Mouse (Mus musculus) heart, embryonic 12.5 days (tissue): ENCODE data around the gene Apoc2. TPM values are rescaled to one million over a fixed set of nuclear protein-coding genes. Genes with fewer than 3 reads are reported as not detected.
"Not testable (repeated sequence)": the region's sequence is repeated elsewhere in the genome, so short reads cannot be mapped to it uniquely, and the experiment has no call there.

ENCODE experiments used
- ATAC-seq: fragments of 200-750 bp; cut with Nextera tagmentation; 2 replicates; pipeline ENCODE4 v1.8.0; 2017; ENCODE audit warnings: moderate TSS enrichment, moderate library complexity; ENCODE audit not compliant: insufficient number of reproducible peaks, low FRiP score
- H3K27ac ChIP-seq: fragments of 300-500 bp; sonication (generic); 2 replicates; pipeline ENCODE4 v1.5.1; 2016; ENCODE audit warnings: mild to moderate bottlenecking, moderate library complexity; ENCODE audit not compliant: poor library complexity, severe bottlenecking
- H3K27me3 ChIP-seq: fragments of 300-500 bp; sonication (generic); replicated peaks from 2 replicates; pipeline ENCODE4 v1.6.1; 2016; ENCODE audit warnings: mild to moderate bottlenecking, moderate library complexity
- H3K36me3 ChIP-seq: fragments of 300-500 bp; sonication (generic); 2 replicates; pipeline ENCODE4 v1.6.1; 2016; ENCODE audit warnings: mild to moderate bottlenecking, moderate library complexity
- H3K4me1 ChIP-seq: fragments of 300-500 bp; sonication (generic); replicated peaks from 2 replicates; pipeline ENCODE4 v1.6.1; 2016; ENCODE audit warnings: mild to moderate bottlenecking
- H3K4me2 ChIP-seq: fragments of 300-500 bp; sonication (generic); 2 replicates; pipeline ENCODE4 v1.6.1; 2016; ENCODE audit warnings: mild to moderate bottlenecking, moderate library complexity
- H3K4me3 ChIP-seq: fragments of 300-500 bp; sonication (generic); 2 replicates; pipeline ENCODE4 v1.5.1; 2016; ENCODE audit warnings: mild to moderate bottlenecking
- H3K9ac ChIP-seq: fragments of 300-500 bp; sonication (generic); 2 replicates; pipeline ENCODE4 v1.6.1; 2016; ENCODE audit warnings: mild to moderate bottlenecking, moderate library complexity
- H3K9me3 ChIP-seq: fragments of 300-500 bp; sonication (generic); replicated peaks from 2 replicates; pipeline ENCODE4 v1.6.1; 2016; ENCODE audit warnings: mild to moderate bottlenecking, moderate library complexity
- WGBS: fragments of 180-500 bp; shearing (Covaris S2); methylation state at CpG from one replicate; pipeline ENCODE4 v1.1.7; 2016; 5-methylcytosine and 5-hydroxymethylcytosine counted together
- polyA plus RNA-seq: library from polyadenylated mRNA; unstranded; fragments of >200 nt; fragmentation: Nextera tagmentation; extraction: Ambion mirVana; gene quantifications from 2 replicates; pipeline ENCODE4 v1.2.1, GENCODE M21; 2016

The Apoc2 gene
- polyA plus RNA-seq, 1 experiment from 2014 or later: 5.4 TPM

DNA sequence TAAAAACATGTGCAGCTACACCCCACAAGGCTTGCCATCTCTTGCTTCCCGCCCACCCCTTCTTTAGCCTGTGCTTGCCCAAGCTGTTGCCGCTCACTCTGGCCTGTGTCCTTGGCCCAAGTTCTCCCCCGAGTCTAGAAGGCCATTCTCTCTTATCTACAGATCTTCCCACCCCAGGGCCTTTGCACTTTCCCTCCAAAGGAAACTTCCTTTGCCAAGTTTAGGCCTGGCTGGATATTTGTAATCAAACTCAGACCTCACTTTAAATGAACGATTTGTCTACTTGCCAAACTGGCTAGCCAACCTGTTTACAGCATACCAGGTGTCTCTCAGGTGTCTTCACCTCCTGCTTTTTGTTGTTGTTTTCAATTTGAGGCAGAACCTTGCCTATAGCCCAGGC, 13.1 kb upstream of the Apoc2 start:
- H3K4me3 ChIP-seq: no peak overlapping the region
- peaks cover under 1% of the 10 kb centered on the region for H3K36me3 ChIP-seq
- no peak overlapping the region for H3K9ac ChIP-seq
- H3K27ac ChIP-seq: no peak overlapping the region
- WGBS: 84% methylated on average over 4 of the region's 4 CpGs
- ATAC-seq: no peak
- no peak overlapping the region for H3K4me2 ChIP-seq
- H3K4me1 ChIP-seq: peaks cover 35% of the 10 kb centered on the region
- no peaks in the 10 kb centered on the region for H3K9me3 ChIP-seq
- no peaks in the 10 kb centered on the region for H3K27me3 ChIP-seq

DNA sequence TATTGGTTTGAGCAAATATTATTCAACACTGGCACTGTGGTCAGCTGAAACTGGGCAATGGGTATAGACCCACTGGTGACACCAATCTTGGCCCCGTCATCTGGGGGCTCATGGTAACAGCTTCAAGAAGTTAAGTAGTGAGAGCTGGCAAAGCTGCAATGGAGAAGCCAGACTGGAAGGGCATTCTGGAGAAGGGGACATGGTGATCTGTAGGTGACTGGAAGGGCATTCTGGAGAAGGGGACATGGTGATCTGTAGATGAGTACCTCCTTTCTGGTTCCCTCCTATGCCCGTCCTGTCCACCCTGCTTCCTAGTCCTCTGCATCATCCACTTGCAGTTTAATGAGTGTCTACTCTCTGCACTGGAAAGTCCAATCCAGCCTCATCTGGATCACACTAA, 10.9 kb upstream of the Apoc2 start:
- H3K27ac ChIP-seq: no peak overlapping the region
- peaks cover 15% of the 10 kb centered on the region for H3K4me1 ChIP-seq
- H3K9me3 ChIP-seq: no peaks in the 10 kb centered on the region
- 89% methylated on average over 2 of the region's 2 CpGs for WGBS
- no peak overlapping the region for H3K9ac ChIP-seq
- no peak for ATAC-seq
- H3K27me3 ChIP-seq: no peaks in the 10 kb centered on the region
- H3K36me3 ChIP-seq: no peaks in the 10 kb centered on the region
- no peak overlapping the region for H3K4me3 ChIP-seq
- no peak overlapping the region for H3K4me2 ChIP-seq

DNA sequence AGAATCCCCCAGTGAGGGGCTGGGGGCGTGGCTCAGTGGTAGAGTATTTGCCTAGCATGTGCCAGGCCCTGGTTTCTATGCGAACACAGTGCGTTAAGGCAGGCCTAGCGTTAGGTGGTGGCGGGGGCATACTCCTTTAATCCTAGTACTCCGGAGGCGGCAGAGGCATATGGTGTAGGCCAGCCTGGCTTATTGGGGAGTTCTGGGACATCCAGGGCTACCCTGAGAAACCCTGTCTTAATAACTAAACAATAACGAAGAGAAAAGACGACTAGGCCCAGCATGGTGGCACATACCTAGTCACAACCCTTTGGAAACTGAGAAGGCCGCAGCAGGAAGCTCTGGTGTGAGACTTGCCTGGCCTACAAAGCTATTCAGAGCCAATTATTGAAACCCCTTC, 10.4 kb upstream of the Apoc2 start:
- Histone ChIP-seq H3K4me3 (no peak overlapping the region), H3K9me3 (no peaks in the 10 kb centered on the region), H3K27ac (no peak overlapping the region), H3K4me2 (no peak overlapping the region), H3K4me1 (peaks cover 13% of the 10 kb centered on the region), H3K36me3 (no peaks in the 10 kb centered on the region), H3K9ac (no peak overlapping the region), H3K27me3 (no peaks in the 10 kb centered on the region)
- WGBS: 93% methylated on average over 10 of the region's 10 CpGs
- no peak for ATAC-seq

DNA sequence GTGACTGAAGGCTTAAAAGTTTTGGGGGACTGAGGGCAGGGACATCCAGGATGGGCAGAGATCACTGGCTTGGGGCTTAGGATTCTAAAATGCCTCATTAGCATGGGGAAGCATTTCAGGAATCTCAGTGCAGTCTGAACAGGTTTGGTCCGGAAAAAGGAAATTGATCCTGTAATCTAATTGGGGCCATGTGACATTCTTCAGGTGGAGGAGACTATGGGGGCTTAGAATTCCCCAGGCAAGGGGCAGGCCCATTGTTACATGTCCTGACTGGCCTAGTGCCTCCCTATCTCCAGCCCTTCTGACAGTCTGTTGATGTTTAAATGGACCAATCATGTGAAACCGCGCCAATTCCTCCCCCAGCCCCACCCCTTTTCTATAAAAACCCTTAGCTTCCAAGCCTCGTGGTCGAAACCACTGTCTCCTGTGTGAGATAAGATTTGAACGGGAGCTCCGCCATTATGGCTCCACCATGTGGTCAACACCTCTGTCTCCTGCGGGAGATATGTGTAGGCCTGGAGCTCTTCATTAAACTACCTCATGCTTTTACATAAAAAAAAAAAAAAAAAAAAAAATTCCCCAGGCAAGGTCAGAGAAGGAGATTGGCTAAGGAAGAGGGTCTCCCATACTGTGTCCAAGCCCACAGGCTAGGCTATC, 9.3 kb upstream of the Apoc2 start:
- WGBS: 44% methylated on average over 8 of the region's 8 CpGs
- ATAC-seq, H3K9me3 ChIP-seq, H3K4me3 ChIP-seq, H3K4me2 ChIP-seq, H3K4me1 ChIP-seq, H3K27me3 ChIP-seq, H3K9ac ChIP-seq, H3K36me3 ChIP-seq, H3K27ac ChIP-seq: not testable (repeated sequence)

DNA sequence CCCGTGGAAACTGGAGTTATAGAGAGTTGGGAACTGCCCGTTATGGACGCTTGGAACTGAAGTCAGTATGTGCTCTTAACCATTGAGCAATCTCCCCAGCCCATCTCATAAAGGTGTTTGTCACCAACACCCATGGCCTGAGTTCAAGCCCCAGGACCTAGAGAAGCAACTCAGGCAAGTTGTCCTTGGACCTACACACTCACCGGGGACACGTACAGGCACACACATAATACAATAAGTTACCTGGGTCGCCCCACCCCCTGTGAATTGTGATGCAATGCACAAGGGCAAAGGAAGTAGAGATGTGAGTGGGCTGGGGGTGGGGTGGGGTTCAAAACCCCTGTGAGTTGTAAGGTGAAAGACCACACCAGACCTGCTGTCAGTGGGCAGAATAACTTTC, 8.8 kb upstream of the Apoc2 start:
- no peak for ATAC-seq
- no peaks in the 10 kb centered on the region for H3K27me3 ChIP-seq
- H3K36me3 ChIP-seq: no peaks in the 10 kb centered on the region
- no peaks in the 10 kb centered on the region for H3K9me3 ChIP-seq
- H3K9ac ChIP-seq: no peak overlapping the region
- 87% methylated on average over 6 of the region's 6 CpGs for WGBS
- H3K4me3 ChIP-seq: no peak overlapping the region
- H3K27ac ChIP-seq: no peak overlapping the region
- no peak overlapping the region for H3K4me2 ChIP-seq
- H3K4me1 ChIP-seq: peaks cover 7% of the 10 kb centered on the region; the same call in 1 of the 2 replicates

DNA sequence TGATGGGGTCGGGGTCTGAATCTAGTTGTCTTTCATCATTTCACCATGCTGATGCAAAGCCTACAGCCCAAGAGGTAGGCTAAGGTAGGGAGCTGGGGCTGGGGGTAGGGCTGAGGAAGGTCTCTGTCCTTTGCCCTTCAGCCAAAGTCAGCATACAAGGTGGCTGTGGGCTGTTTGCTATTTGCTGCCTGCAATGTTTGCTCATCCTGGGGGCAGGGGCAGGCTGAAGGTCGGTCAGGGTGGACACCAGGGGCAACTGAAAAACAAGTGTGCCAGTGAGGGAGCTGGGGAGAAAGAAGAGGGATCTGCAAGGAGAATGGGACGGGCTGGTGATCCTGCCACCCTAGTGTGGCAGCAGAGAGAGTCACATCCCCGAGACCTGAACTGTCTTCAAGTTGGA, 7.6 kb upstream of the Apoc2 start:
- Histone ChIP-seq H3K4me3 (no peak overlapping the region), H3K9ac (no peak overlapping the region), H3K36me3 (no peaks in the 10 kb centered on the region), H3K9me3 (no peaks in the 10 kb centered on the region), H3K27ac (no peak overlapping the region), H3K4me2 (no peak overlapping the region), H3K27me3 (no peaks in the 10 kb centered on the region), H3K4me1 (peaks cover 12% of the 10 kb centered on the region)
- ATAC-seq: no peak
- 49% methylated on average over 4 of the region's 4 CpGs for WGBS

DNA sequence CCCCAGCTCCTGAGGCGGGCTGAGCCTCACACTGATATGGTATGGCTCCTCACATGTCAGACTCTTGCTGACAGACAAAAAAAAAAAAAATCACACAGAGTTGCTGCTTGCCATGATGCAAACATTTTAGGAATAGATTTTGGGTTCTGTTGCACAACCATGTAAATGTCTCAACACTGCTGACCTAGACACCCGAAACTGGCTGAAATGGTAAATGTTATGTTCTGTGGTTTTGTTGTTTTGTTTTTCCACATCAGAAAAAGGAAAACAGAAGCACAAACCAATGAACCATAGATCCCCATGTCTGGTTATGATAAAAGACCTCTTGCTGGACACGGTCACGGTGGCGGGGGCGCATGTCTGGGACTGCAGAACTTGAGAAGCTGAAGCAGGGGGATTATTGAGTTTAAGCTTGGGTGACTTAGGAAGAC, 6.0 kb upstream of the Apoc2 start:
- no peak overlapping the region for H3K4me2 ChIP-seq
- 76% methylated on average over 6 of the region's 6 CpGs for WGBS
- H3K9ac ChIP-seq: no peak overlapping the region
- no peak overlapping the region for H3K4me3 ChIP-seq
- no peak overlapping the region for H3K27ac ChIP-seq
- no peaks in the 10 kb centered on the region for H3K27me3 ChIP-seq
- no peaks in the 10 kb centered on the region for H3K9me3 ChIP-seq
- peaks cover 12% of the 10 kb centered on the region for H3K4me1 ChIP-seq
- ATAC-seq: no peak
- H3K36me3 ChIP-seq: no peaks in the 10 kb centered on the region

DNA sequence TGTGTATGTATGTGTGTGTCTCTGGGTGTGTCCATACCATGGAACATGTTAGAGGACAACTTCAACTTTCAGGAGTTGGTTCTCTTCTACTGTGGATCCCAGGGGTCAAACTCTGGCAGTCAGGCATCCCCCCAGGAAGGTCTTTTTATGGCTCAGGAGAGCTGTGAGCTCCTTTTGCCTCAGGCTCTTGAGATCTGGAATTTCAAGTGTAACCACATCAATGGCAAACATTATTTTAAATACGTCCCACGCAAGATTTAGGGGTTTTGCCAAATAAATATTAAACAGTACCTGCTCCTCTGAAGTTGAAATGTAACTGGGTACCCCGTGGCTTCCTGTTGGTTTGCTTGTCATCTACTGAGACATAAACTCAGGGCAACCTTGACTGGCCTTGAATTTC, 5.2 kb upstream of the Apoc2 start:
- 73% methylated on average over 3 of the region's 3 CpGs for WGBS
- Histone ChIP-seq H3K27me3 (no peaks in the 10 kb centered on the region), H3K9me3 (no peaks in the 10 kb centered on the region), H3K4me2 (no peak overlapping the region), H3K4me3 (no peak overlapping the region), H3K9ac (no peak overlapping the region), H3K36me3 (no peaks in the 10 kb centered on the region), H3K4me1 (peaks cover 12% of the 10 kb centered on the region), H3K27ac (no peak overlapping the region)
- ATAC-seq: no peak

DNA sequence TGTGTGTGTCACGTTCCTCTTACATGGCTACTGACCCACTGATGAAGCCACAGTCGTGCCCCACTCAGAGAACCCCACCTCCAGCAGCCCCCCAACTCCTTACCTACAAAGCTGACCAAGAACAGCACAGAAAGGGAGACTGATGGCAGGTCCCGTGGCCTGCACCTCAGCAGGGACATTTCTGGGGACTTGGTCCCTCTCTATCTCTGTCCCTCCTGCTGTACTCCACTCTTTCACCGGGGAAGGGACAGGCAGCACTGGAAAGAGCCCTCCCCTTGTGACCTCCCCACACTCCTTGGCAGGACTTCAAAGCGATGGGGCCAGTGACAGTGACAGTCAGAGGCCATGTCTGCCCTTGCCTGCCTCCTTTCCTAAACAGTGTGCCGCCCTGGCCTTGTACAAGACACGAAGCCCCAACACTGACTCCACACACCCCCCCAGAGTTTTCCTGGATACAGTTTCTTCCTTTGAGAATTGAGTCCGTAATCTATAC, 3.5 kb upstream of the Apoc2 start, which contains the start of the genes Gm44805 and Apoc4:
Gm44805 (minus strand) TSS at position 222 of the 493 bp plus-strand sequence.
Apoc4 (minus strand) TSS at position 278 of the 493 bp plus-strand sequence.
- no peak within 1 kb of the TSS for H3K9ac ChIP-seq
- H3K27ac ChIP-seq: no peak within 1 kb of the TSS
- 52% methylated on average over 8 of the region's 8 CpGs for WGBS
- H3K27me3 ChIP-seq: no peaks in the 10 kb centered on the region
- no peak; the same call in 1 of the 2 replicates for ATAC-seq
- peaks cover 12% of the 10 kb centered on the region for H3K4me1 ChIP-seq
- H3K4me2 ChIP-seq: no peak within 1 kb of the TSS
- H3K4me3 ChIP-seq: no peak within 1 kb of the TSS
- no peaks in the 10 kb centered on the region for H3K9me3 ChIP-seq
- no peaks in the 10 kb centered on the region for H3K36me3 ChIP-seq

DNA sequence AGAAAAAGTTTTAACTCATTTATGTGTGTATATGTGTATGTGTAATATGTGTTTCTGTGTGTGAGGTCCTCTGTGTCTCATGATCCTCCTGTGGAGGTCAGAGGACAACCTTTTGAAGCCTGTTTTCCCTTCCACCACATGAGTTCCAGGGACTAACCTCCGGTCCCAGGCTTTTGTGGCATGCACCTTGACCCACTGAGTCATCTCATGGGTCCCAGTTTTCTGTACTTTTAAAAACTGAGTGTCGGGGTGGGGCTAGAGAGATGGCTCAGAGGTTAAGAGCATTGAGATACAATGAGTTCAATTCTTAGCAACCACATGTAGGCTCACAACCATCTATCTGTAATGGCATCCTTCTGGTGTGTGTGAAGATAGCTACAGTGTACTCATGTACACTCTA, 3.0 kb upstream of the Apoc2 start:
- no peak for ATAC-seq
- Histone ChIP-seq H3K4me2 (no peak overlapping the region), H3K4me1 (peaks cover 12% of the 10 kb centered on the region), H3K4me3 (no peak overlapping the region), H3K36me3 (no peaks in the 10 kb centered on the region), H3K9ac (no peak overlapping the region), H3K9me3 (no peaks in the 10 kb centered on the region), H3K27ac (no peak overlapping the region), H3K27me3 (no peaks in the 10 kb centered on the region)
- WGBS: 78% methylated on average over 2 of the region's 2 CpGs

DNA sequence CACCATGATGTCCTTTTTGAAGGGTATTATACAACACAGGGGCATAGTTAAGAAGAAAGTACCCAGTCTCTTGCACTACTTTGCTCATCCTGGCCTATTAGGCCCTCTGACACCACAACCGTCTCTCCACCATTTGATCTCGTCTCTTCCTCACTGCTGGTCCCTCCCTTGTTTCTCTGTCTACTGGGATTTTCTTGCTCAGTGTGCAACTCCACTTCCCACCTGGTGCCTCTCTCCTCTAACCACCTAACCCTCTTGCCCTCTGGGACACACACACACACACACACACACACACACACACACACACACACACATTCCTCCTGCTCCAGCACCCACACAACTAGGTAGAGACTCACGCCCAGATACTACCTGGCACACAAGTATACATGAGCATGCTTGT, 1.2 kb upstream of the Apoc2 start:
- Histone ChIP-seq H3K36me3 (no peaks in the 10 kb centered on the region), H3K4me1 (peaks cover 12% of the 10 kb centered on the region), H3K27me3 (no peaks in the 10 kb centered on the region), H3K9ac (no peak overlapping the region), H3K4me3 (no peak overlapping the region), H3K9me3 (no peaks in the 10 kb centered on the region), H3K4me2 (no peak overlapping the region), H3K27ac (no peak overlapping the region)
- WGBS: 85% methylated on average over 3 of the region's 3 CpGs
- ATAC-seq: no peak

DNA sequence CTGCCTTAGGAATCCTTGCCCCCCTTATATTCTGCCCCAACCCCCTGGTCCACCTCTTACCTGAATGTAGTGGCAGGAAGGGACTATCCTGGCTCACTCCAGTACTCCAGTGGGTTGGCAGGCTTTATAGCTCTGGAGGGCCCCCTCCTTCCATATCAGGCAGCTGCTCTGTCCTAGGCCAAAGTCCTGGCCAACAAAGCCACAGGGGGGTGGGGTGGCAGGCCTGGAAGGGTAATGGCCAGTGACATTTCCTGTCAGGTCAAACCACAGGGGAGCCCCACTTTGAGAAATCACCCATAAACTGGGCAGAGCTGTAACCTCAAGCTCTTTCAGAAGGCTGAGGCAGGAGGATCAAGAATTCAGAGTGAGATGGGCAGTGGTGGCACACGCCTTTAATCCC, 1.1 kb downstream of the Apoc2 start:
- no peak overlapping the region for H3K9ac ChIP-seq
- peaks cover 6% of the 10 kb centered on the region for H3K4me1 ChIP-seq
- no peak overlapping the region for H3K27ac ChIP-seq
- WGBS: 59% methylated on average over 1 of the region's 1 CpGs
- no peaks in the 10 kb centered on the region for H3K9me3 ChIP-seq
- H3K4me2 ChIP-seq: no peak overlapping the region
- no peak overlapping the region for H3K4me3 ChIP-seq
- no peaks in the 10 kb centered on the region for H3K36me3 ChIP-seq
- no peak for ATAC-seq
- H3K27me3 ChIP-seq: no peaks in the 10 kb centered on the region
